ENCODE assay signal across 12 mouse cellular contexts in genomic region chr10:122748361-122748951, GRCm38 (mm10).
A peak's percentile ranks its signal among the peaks of the same experiment; 100 is the strongest.
DNase-seq lines count a peak whose midpoint lies in the region; ATAC-seq and TF ChIP-seq lines count a peak whose summit lies in the region.
"Had no signal": no experiment of that assay in that cellular context is flagged by ENCODE, and none has a peak within 500 bp of the region (broad histone marks: within the 10 kb centered on the region; RNA-seq: fewer than 3 reads in every experiment).

No protein-coding gene starts in this region.

- TF ChIP-seq CTCF in heart, postnatal 0 days (IDR thresholded peaks at IDR 0.05; ENCODE audit: low read depth), result no peak
- TF ChIP-seq CTCF in C2C12 (IDR thresholded peaks at IDR 0.05; ENCODE audit: control insufficient read depth, insufficient read depth, insufficient read length), result no peak

- TF ChIP-seq EP300 in heart, postnatal 0 days (IDR thresholded peaks at IDR 0.05; ENCODE audit: low read depth), result no peak

- H3K4me1 ChIP-seq in heart, postnatal 0 days (ENCODE audit: control insufficient read depth, insufficient read depth), result peaks cover 6% of the 10 kb centered on the region; the same call in 1 of the 2 replicates
- H3K4me1 ChIP-seq in neural tube, embryonic 15.5 days, result peaks cover 8% of the 10 kb centered on the region

- no peaks in the 10 kb centered on the region for H3K9me3 ChIP-seq in heart, postnatal 0 days (replicated peaks; ENCODE audit: control insufficient read depth, low read length)
- H3K9me3 ChIP-seq in neural tube, embryonic 15.5 days (replicated peaks), result no peaks in the 10 kb centered on the region
- H3K9me3 ChIP-seq: limb, embryonic 12.5 days; lung, embryonic 15.5 days had no signal

- H3K27ac ChIP-seq in heart, postnatal 0 days (ENCODE audit: low read depth), result no peak overlapping the region
- H3K27ac ChIP-seq in neural tube, embryonic 15.5 days (replicated peaks), result no peak overlapping the region
- H3K27ac ChIP-seq: embryonic facial prominence, embryonic 13.5 days; limb, embryonic 12.5 days; lung, embryonic 15.5 days had no signal

- no peaks in the 10 kb centered on the region for H3K79me2 ChIP-seq in C2C12 (ENCODE audit: control insufficient read depth, insufficient read depth)

- H3K9ac ChIP-seq in heart, postnatal 0 days (replicated peaks; ENCODE audit: low read depth, low read length), result no peak overlapping the region
- H3K9ac ChIP-seq in neural tube, embryonic 15.5 days (replicated peaks), result no peak overlapping the region
- H3K9ac ChIP-seq: embryonic facial prominence, embryonic 13.5 days; limb, embryonic 12.5 days; lung, embryonic 15.5 days had no signal

- 77% methylated on average over 4 of the region's 4 CpGs for WGBS in heart, postnatal 0 days
- 84% methylated on average over 4 of the region's 4 CpGs for WGBS in neural tube, embryonic 15.5 days

- no peaks in the 10 kb centered on the region for H3K27me3 ChIP-seq in heart, postnatal 0 days (ENCODE audit: control insufficient read depth, insufficient read depth, low read length)
- peaks cover 2% of the 10 kb centered on the region for H3K27me3 ChIP-seq in C2C12 (ENCODE audit: control insufficient read depth, insufficient read depth, insufficient read length)
- H3K27me3 ChIP-seq in neural tube, embryonic 15.5 days (replicated peaks), result no peaks in the 10 kb centered on the region
- H3K27me3 ChIP-seq: embryonic facial prominence, embryonic 13.5 days; limb, embryonic 12.5 days; lung, embryonic 15.5 days had no signal

- intact Hi-C loops in heart, postnatal 10 days (cut with DNase I), result no loop called here

- no peak overlapping the region for H3K4me2 ChIP-seq in heart, postnatal 0 days (ENCODE audit: low read depth, low read length)
- H3K4me2 ChIP-seq in neural tube, embryonic 15.5 days, result no peak overlapping the region
- H3K4me2 ChIP-seq: embryonic facial prominence, embryonic 13.5 days; limb, embryonic 12.5 days; lung, embryonic 15.5 days had no signal

- no peak for DNase-seq in heart, postnatal 0 days (ENCODE audit: low spot score)
- no peak for DNase-seq in heart, postnatal 10 days
- DNase-seq in cerebellum, postnatal 14 days, result peak; percentile 92 to 96
- DNase-seq in gastrocnemius, adult 8-10 months (ENCODE audit: low spot score in 2 of 2), result no peak
- DNase-seq: heart, postnatal 14 days had no signal

- H3K4me3 ChIP-seq in heart, postnatal 0 days (ENCODE audit: low read depth, low read length), result no peak overlapping the region
- H3K4me3 ChIP-seq in C2C12 (ENCODE audit: insufficient read depth, poor library complexity, severe bottlenecking), result no peak overlapping the region
- no peak overlapping the region for H3K4me3 ChIP-seq in neural tube, embryonic 15.5 days (replicated peaks)
- H3K4me3 ChIP-seq: embryonic facial prominence, embryonic 13.5 days; limb, embryonic 12.5 days; lung, embryonic 15.5 days had no signal

- no peak overlapping the region for H3ac ChIP-seq in C2C12 (ENCODE audit: control insufficient read depth, insufficient read length, low read depth)

- no peaks in the 10 kb centered on the region for H3K36me3 ChIP-seq in heart, postnatal 0 days (replicated peaks; ENCODE audit: control insufficient read depth, insufficient read depth, low read length)
- no peaks in the 10 kb centered on the region for H3K36me3 ChIP-seq in C2C12 (ENCODE audit: control insufficient read depth, insufficient read depth)
- no peaks in the 10 kb centered on the region for H3K36me3 ChIP-seq in neural tube, embryonic 15.5 days
- H3K36me3 ChIP-seq: embryonic facial prominence, embryonic 13.5 days; limb, embryonic 12.5 days; lung, embryonic 15.5 days had no signal

- no peaks in the 10 kb centered on the region for H3K79me3 ChIP-seq in C2C12 (ENCODE audit: low read depth)

- ATAC-seq in heart, postnatal 0 days (ENCODE audit: insufficient read depth, low read depth), result peak; percentile 36; the same call in 1 of the 2 replicates
- ATAC-seq in activated CD4-positive, CD25-positive, alpha-beta regulatory T cell, adult 4 months, result peak; percentile 43
- ATAC-seq in granulocyte monocyte progenitor cell, adult 5-6 weeks (replicated peaks; ENCODE audit: poor library complexity, severe bottlenecking), result no peak
- no peak for ATAC-seq in neural tube, embryonic 15.5 days (ENCODE audit: low FRiP score)

TF ChIP-seq in C2C12, 6 proteins besides CTCF, POLR2A, EP300 and RAD21:
- TF ChIP-seq MAX (IDR thresholded peaks at IDR 0.05), result no peak
- TF ChIP-seq USF1 (IDR thresholded peaks at IDR 0.05; ENCODE audit: low read depth), result peak; percentile 15

Comparison
In these comparisons a context has a peak if more than half of its experiments do, and no peak if none do; other contexts are left out.
1. ATAC-seq: peak in heart, postnatal 0 days (single experiment) and activated CD4-positive, CD25-positive, alpha-beta regulatory T cell, adult 4 months (single experiment); none in granulocyte monocyte progenitor cell, adult 5-6 weeks (single experiment) and neural tube, embryonic 15.5 days (single experiment).
2. DNase-seq: peak in cerebellum, postnatal 14 days (2 of 2); none in heart, postnatal 0 days (single experiment), heart, postnatal 10 days (0 of 2) and gastrocnemius, adult 8-10 months (0 of 2).